Mouse (Mus musculus) right cerebral cortex, postnatal 10 days (tissue): ENCODE results near the gene Trim59.
A peak's percentile ranks its signal among the peaks of the same experiment; 100 is the strongest.
"Not testable (repeated sequence)": the region's sequence is repeated elsewhere in the genome, so short reads cannot be mapped to it uniquely, and the experiment has no call there.

Experiments used
- DNase-seq, 2 experiments: peaks; one replicate each; pipeline ENCODE4 v3.0.0; 2021; ENCODE audit warnings: low spot score in 2 of 2

Gene Trim59

DNA sequence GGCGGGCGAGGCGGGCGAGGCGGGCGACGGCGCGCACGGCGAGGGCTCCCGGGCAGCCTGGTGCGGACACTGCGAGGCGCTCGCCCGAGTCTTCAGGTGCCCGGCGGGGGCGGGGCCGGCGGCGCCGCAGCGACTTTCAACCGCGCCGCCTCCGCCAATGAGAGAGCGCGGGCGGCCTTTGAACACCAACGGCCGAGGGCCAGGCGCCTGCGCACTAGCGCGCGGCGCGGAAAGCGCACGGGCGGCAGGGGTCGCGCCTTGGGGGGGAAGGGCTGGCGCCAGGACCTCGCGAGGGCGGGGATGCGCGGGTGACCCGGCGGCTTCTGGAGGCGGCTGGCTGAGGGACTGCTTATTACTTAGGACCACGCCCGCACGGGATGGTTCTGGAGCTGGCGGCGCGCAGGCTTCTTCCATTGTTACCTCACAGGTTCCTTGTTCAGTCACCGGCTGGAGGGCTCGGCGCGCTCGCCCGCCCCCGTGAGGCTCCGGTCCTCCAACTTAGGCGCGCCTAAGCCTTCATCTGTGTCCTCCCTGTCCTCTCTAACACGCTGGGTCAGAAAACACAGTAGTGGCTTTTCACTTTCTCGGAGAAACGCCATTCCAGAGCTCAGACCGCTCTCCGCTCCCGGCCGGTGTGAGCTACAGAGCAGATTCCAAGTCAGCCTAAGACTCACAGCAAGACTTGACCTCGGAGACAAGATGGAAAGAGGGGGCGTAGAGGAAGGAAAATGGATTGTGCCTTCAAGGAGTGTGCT lies at the start of gene Trim59:
Gene Trim59 (minus strand): TSS at position 111 of the 755 bp plus-strand sequence.
- DNase-seq = peak; percentile 93 to 94

GRCm38 (mm10) chr3:69064005-69064404 lies 19.4 kb upstream of the Trim59 start:
- no peak for DNase-seq

DNA sequence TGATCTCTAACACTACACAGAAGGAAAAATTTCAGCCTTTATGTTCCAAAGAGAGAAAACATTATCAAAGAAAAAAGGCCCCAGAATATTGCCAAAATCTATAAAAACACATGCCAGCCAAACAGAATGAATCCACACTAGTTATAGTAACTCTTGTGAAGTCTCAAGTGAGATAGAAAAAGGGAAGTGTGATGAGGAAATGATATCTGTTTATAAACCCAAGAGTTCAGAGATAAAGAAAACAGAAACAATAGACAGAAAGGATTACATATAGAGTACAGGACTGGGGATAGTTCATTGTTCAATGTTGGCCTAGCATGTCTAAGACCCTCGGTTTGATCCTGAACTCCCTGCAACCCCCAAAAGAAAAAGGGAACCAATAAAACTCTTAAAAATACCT lies 18.2 kb upstream of the Trim59 start:
- DNase-seq = no peak

DNA sequence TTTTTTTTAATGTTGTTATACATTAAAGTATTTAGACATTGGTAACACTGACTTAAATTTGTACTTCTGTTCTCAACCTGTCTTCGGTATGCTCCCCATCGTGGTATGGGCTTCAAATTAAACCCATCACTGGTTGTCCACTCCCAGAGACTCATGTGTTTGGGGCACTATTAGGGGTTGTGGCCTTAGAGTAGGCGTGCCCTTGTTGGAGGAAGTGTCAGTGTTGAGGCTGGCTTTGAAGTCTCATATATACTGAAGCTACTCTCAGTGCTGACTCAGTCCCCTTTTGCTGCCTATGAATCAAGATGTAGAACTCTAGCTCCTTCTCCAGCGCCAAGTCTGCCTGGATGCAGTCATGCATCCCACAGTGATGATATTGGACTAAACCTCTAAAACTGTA lies 16.1 kb upstream of the Trim59 start:
- DNase-seq = no peak

- DNase-seq = no peak
These were observed 11.3 kb upstream of the Trim59 start for GRCm38 (mm10) chr3:69055871-69056270.

DNA sequence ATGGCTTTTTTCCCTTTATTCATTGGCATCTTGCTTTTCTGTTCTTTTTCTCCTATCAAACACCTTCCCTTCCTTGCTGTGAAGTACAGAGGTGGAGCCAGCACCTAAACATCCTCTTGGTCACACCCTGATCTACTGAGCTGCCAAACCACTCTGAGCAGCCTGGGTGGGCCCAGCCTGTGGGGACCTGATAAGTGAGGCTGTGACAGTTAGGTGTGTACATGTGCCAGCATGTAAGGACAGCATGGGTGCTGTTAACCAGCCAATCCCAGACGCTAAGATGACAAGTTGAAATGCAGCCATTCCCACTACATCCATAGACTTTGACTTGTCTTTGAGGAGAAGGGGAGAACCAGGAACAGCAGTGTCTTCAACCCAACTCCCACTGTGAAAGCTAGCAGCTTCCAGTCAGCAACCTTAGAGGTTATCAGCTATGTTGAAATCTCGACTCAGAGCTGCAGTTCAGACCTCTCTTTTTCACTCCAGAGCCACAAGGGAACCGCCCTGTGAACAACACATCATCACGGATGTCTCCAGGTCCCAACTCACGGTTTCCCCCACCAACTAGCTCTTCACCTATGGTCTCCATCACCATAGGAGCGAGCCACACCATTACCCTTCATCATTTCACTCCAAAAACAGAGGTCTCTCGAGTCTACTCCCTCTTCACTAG lies 10.3 kb upstream of the Trim59 start:
- no peak for DNase-seq

GRCm38 (mm10) chr3:69051894-69052293 lies 7.3 kb upstream of the Trim59 start:
- no peak for DNase-seq

GRCm38 (mm10) chr3:69049011-69049410 lies 4.5 kb upstream of the Trim59 start:
- no peak for DNase-seq

- DNase-seq = no peak
These were observed 3.1 kb upstream of the Trim59 start for GRCm38 (mm10) chr3:69047684-69048083.

DNA sequence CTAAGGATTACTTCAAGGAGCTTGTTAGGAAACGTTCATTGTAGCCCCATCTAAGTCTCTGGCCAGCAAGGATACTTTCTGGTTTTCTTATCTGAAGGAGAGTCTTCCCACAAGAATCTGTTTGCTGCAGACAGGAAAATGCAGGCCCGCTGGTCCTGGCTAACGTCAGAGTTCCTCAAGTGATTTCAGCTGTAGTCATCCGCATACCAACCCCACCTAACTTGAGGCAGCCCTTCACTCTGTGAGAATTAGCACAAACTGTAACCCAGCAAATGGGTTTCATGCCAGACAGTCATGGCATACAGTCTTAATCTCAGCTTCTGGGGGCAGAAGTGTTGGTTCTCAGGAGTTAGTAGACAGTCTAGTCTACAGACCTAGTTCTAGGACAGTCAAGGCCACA lies 2.0 kb upstream of the Trim59 start:
- no peak for DNase-seq

DNA sequence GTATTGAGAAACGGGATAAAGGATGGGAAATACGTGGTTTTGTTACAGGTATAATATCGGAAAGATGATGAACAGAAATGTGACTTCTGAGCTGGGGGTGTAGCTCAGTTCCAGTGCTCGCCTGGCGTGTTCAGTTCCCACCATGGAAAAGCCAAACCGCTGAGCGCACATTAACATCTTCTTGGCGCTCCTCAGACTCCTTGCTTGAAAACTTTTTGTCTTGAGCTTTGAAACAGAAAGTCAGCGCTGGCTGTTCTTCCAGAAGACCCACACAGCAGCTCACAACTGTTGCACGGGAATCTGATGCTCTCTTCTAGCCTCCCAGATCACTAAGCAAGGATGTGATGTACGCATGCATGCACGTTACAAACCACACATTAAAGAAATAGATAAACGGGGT lies 1.2 kb upstream of the Trim59 start:
- DNase-seq = no peak

GRCm38 (mm10) chr3:69045400-69045703 lies 797 bp upstream of the Trim59 start:
- DNase-seq = no peak

DNA sequence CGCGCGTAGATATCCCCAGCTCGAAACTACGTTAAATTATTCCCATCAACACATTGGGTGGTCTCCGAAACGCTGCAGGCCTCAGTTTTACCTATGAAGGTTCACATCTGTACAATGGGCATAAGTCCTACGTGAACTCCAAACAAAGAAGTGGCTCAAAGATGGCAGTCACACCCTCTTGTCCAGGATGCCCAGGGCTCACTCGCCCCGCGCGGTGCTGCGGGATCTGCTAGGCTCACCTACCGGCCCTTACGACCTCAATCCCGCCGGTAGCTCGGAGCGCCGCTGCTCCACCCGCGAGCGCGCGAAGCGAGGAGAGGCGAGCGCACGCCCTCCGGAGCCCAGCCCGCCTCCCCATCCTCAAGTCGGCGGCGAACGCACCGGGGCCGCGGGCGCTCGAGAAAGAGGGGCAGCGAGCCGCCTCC lies 376 bp downstream of the Trim59 start:
- no peak for DNase-seq

DNA sequence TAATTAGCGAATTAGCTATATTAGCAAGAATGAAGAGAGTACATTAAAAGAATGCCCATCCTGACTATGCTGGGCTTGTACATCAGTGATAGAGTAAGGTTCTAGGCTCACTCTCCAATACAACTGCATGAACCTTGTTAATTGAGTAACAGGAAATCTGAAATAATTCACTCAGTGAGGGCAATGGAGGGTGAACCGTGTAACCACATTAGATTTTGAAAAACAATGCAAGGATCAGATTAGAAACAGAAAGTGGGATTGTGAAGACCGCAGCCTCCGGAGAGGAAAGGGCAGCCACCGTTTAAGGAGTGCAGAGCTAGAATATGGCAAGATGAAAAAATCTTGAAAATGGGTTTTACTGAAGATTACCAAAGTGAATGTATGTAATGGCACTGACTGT lies 3.3 kb downstream of the Trim59 start:
- DNase-seq = no peak

GRCm38 (mm10) chr3:69040105-69040504 lies 4.5 kb downstream of the Trim59 start:
- no peak for DNase-seq

GRCm38 (mm10) chr3:69026133-69026783 lies 18.3 kb downstream of the Trim59 start:
- DNase-seq = no peak

GRCm38 (mm10) chr3:69020764-69021163 lies 23.8 kb downstream of the Trim59 start:
- no peak for DNase-seq

GRCm38 (mm10) chr3:69020285-69020684 lies 24.3 kb downstream of the Trim59 start:
- no peak for DNase-seq

DNA sequence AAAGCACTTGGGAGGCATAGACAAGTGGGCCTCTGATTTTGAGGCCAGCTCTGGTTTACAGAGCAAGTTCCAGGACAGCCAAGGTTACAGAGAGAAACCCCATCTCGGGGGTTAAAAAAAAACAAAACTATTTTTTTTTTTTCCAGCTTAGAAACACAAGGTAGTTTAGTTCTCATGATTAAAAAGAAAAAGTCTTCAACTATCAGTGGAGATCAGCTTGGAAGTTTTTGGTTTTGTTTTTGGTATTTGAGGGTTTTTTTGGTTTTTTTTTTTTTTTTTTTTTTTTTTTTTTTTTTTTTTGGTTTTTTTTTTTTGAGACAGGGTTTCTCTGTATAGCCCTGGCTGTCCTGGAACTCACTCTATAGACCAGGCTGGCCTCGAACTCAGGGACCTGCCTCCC lies 25.9 kb downstream of the Trim59 start:
- not testable (repeated sequence) for DNase-seq

DNA sequence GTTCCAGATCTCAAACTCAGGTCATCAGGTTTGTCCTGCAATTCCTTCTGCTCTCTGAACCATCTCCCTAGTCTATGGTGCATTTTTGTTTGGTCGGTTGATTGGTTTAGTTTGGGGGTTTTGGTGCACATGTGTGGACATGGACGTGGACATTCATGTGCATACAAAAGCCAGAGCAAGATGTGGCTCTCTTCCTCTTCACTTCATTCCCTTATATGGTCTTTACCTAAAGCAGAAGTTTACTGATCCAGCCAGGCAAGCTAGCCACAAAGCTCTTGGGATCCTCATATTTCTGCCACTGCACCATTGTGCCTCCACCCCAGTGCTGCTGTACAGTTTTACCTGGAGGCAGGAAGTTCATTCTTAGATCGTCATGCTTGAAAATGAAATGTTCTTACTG lies 27.4 kb downstream of the Trim59 start:
- no peak for DNase-seq

GRCm38 (mm10) chr3:69008873-69009272 lies 35.7 kb downstream of the Trim59 start:
- DNase-seq = no peak

DNA sequence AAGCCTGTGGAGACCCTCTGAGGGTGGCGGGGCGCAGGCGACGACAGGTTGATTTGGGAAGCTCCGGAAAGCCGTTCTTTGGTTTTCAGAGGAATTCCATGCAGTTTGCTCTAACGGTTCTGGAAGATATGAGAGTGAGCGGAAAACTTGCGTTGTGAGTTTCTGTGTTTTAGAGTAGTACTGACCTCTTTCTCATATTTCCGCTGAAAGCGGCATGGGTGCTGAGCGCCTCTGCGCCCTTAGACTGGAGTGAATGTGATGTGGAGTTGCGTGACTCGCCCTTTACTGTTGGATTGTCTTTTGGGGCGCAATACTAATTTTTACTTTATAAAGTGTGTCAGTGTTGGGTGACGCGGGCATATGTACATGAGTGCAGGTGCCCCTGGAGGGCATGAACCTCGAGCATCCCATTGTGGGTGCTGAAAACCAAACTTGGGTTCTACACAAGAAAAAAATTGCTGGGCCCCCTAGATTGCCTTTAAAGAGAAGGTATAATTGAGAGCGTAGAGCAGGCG lies 38.3 kb downstream of the Trim59 start:
- DNase-seq = no peak
